Mouse (Mus musculus): ENCODE measurements around the gene Grik5. TPM values are rescaled to one million over a fixed set of nuclear protein-coding genes. Genes with fewer than 3 reads are reported as not detected.

The Grik5 gene
- total and polyA plus RNA-seq, 2 experiments from 2014 or later, result 18.6 to 153 TPM

- no peak for DNase-seq (ENCODE audit: low spot score)
- no peak overlapping the region for H3K27ac ChIP-seq (ENCODE audit: low read depth, low read length)
Observed at GRCm38 (mm10) chr7:25034796-25035195, 37.4 kb downstream of the Grik5 start.

GRCm38 (mm10) chr7:25031528-25031927, 40.6 kb downstream of the Grik5 start:
- TF ChIP-seq CTCF (IDR thresholded peaks at IDR 0.05), result no peak
- Histone ChIP-seq H3K9me3 (ENCODE audit: low read length) (no peaks in the 10 kb centered on the region), H3K9ac (replicated peaks; ENCODE audit: low read length, poor library complexity, severe bottlenecking) (no peak overlapping the region), H3K27me3 (ENCODE audit: insufficient read depth, low read length) (no peaks in the 10 kb centered on the region), H3K4me1 (ENCODE audit: insufficient read depth, low read length) (no peaks in the 10 kb centered on the region), H3K4me3 (ENCODE audit: low read depth, low read length) (no peak overlapping the region), H3K36me3 (ENCODE audit: insufficient read depth, low read length) (peaks cover 43% of the 10 kb centered on the region), H3K4me2 (ENCODE audit: low read depth, low read length, poor library complexity, severe bottlenecking) (no peak overlapping the region), H3K27ac (ENCODE audit: low read depth, low read length) (peak overlapping the region; percentile 55; the same call in 1 of the 2 replicates)
- 49% methylated on average over 3 of the region's 3 CpGs for WGBS
- ATAC-seq (ENCODE audit: low FRiP score) (no peak), DNase-seq (ENCODE audit: low spot score) (no peak)

More at GRCm38 (mm10) chr7:25034796-25035195, 37.4 kb downstream of the Grik5 start:
- no peaks in the 10 kb centered on the region for H3K27me3 ChIP-seq (ENCODE audit: insufficient read depth, low read length)
- ATAC-seq (ENCODE audit: low FRiP score), result no peak
- no peak overlapping the region for H3K4me3 ChIP-seq (ENCODE audit: low read depth, low read length)
- WGBS, result 89% methylated on average over 4 of the region's 4 CpGs
- TF ChIP-seq CTCF (IDR thresholded peaks at IDR 0.05), result no peak
- no peak overlapping the region for H3K4me2 ChIP-seq (ENCODE audit: low read depth, low read length, poor library complexity, severe bottlenecking)
- H3K9me3 ChIP-seq (ENCODE audit: low read length), result no peaks in the 10 kb centered on the region
- no peak overlapping the region for H3K9ac ChIP-seq (replicated peaks; ENCODE audit: low read length, poor library complexity, severe bottlenecking)
- H3K36me3 ChIP-seq (ENCODE audit: insufficient read depth, low read length), result peaks cover 34% of the 10 kb centered on the region
- no peaks in the 10 kb centered on the region for H3K4me1 ChIP-seq (ENCODE audit: insufficient read depth, low read length)

- ATAC-seq (ENCODE audit: low FRiP score), result peak; percentile 44; the same call in 1 of the 2 replicates
- DNase-seq (ENCODE audit: low spot score), result peak; percentile 85
- 30% methylated on average over 5 of the region's 5 CpGs for WGBS
- no peaks in the 10 kb centered on the region for H3K4me1 ChIP-seq (ENCODE audit: insufficient read depth, low read length)
- no peaks in the 10 kb centered on the region for H3K27me3 ChIP-seq (ENCODE audit: insufficient read depth, low read length)
- no peaks in the 10 kb centered on the region for H3K9me3 ChIP-seq (ENCODE audit: low read length)
- peaks cover 46% of the 10 kb centered on the region for H3K36me3 ChIP-seq (ENCODE audit: insufficient read depth, low read length)
- TF ChIP-seq CTCF (IDR thresholded peaks at IDR 0.05), result peak; percentile 87
- no peak overlapping the region for H3K4me3 ChIP-seq (ENCODE audit: low read depth, low read length)
- H3K27ac ChIP-seq (ENCODE audit: low read depth, low read length), result peak overlapping the region; percentile 55
- no peak overlapping the region for H3K9ac ChIP-seq (replicated peaks; ENCODE audit: low read length, poor library complexity, severe bottlenecking)
- H3K4me2 ChIP-seq (ENCODE audit: low read depth, low read length, poor library complexity, severe bottlenecking), result no peak overlapping the region
Observed at GRCm38 (mm10) chr7:25030032-25030753, 42.0 kb downstream of the Grik5 start.

GRCm38 (mm10) chr7:25026452-25026851, 45.7 kb downstream of the Grik5 start:
- 69% methylated on average over 7 of the region's 7 CpGs for WGBS
- no peak overlapping the region for H3K27ac ChIP-seq (ENCODE audit: low read depth, low read length)
- H3K36me3 ChIP-seq (ENCODE audit: insufficient read depth, low read length), result peaks cover 58% of the 10 kb centered on the region
- DNase-seq (ENCODE audit: low spot score) (no peak), ATAC-seq (ENCODE audit: low FRiP score) (no peak)
- no peaks in the 10 kb centered on the region for H3K9me3 ChIP-seq (ENCODE audit: low read length)
- H3K27me3 ChIP-seq (ENCODE audit: insufficient read depth, low read length), result no peaks in the 10 kb centered on the region
- H3K4me2 ChIP-seq (ENCODE audit: low read depth, low read length, poor library complexity, severe bottlenecking), result no peak overlapping the region
- no peak for TF ChIP-seq CTCF (IDR thresholded peaks at IDR 0.05)
- H3K4me1 ChIP-seq (ENCODE audit: insufficient read depth, low read length), result no peaks in the 10 kb centered on the region
- H3K4me3 ChIP-seq (ENCODE audit: low read depth, low read length), result no peak overlapping the region
- no peak overlapping the region for H3K9ac ChIP-seq (replicated peaks; ENCODE audit: low read length, poor library complexity, severe bottlenecking)

- H3K27me3 ChIP-seq (ENCODE audit: insufficient read depth, low read length), result no peaks in the 10 kb centered on the region
- H3K9me3 ChIP-seq (ENCODE audit: low read length), result no peaks in the 10 kb centered on the region
- no peaks in the 10 kb centered on the region for H3K4me1 ChIP-seq (ENCODE audit: insufficient read depth, low read length)
- no peak overlapping the region for H3K4me2 ChIP-seq (ENCODE audit: low read depth, low read length, poor library complexity, severe bottlenecking)
- H3K27ac ChIP-seq (ENCODE audit: low read depth, low read length), result no peak overlapping the region
- peaks cover 59% of the 10 kb centered on the region for H3K36me3 ChIP-seq (ENCODE audit: insufficient read depth, low read length)
- ATAC-seq (ENCODE audit: low FRiP score) (no peak), DNase-seq (ENCODE audit: low spot score) (no peak)
- H3K4me3 ChIP-seq (ENCODE audit: low read depth, low read length), result no peak overlapping the region
- TF ChIP-seq CTCF (IDR thresholded peaks at IDR 0.05), result peak; percentile 49
- H3K9ac ChIP-seq (replicated peaks; ENCODE audit: low read length, poor library complexity, severe bottlenecking), result no peak overlapping the region
- 60% methylated on average over 10 of the region's 10 CpGs for WGBS
Observed at GRCm38 (mm10) chr7:25025855-25026439, 46.2 kb downstream of the Grik5 start.

GRCm38 (mm10) chr7:25011592-25011991, 60.6 kb downstream of the Grik5 start:
- WGBS, result 71% methylated on average over 7 of the region's 7 CpGs
- H3K27me3 ChIP-seq (ENCODE audit: insufficient read depth, low read length), result no peaks in the 10 kb centered on the region

More at GRCm38 (mm10) chr7:25011592-25011991, 60.6 kb downstream of the Grik5 start:
- Histone ChIP-seq H3K9ac (replicated peaks; ENCODE audit: low read length, poor library complexity, severe bottlenecking) (no peak overlapping the region), H3K4me3 (ENCODE audit: low read depth, low read length) (no peak overlapping the region), H3K9me3 (ENCODE audit: low read length) (no peaks in the 10 kb centered on the region), H3K36me3 (ENCODE audit: insufficient read depth, low read length) (peaks cover 33% of the 10 kb centered on the region), H3K4me2 (ENCODE audit: low read depth, low read length, poor library complexity, severe bottlenecking) (no peak overlapping the region), H3K27ac (ENCODE audit: low read depth, low read length) (no peak overlapping the region; the same call in 1 of the 2 replicates), H3K4me1 (ENCODE audit: insufficient read depth, low read length) (peaks cover 34% of the 10 kb centered on the region)
- DNase-seq (ENCODE audit: low spot score), result no peak
- no peak for ATAC-seq (ENCODE audit: low FRiP score)
- no peak for TF ChIP-seq CTCF (IDR thresholded peaks at IDR 0.05)
